Mouse (Mus musculus) 416B (cell line): ENCODE measurements around the gene 9930104L06Rik.
"Not testable (repeated sequence)": the region's sequence is repeated elsewhere in the genome, so short reads cannot be mapped to it uniquely, and the experiment has no call there.

ENCODE experiments used
- DNase-seq: peaks from one replicate; pipeline ENCODE4 v3.0.0; 2011; ENCODE audit warnings: low read depth

The 9930104L06Rik gene

GRCm38 (mm10) chr4:124936613-124937471 lies at the start of gene 9930104L06Rik:
Gene 9930104L06Rik, plus strand, starts transcription at chr4:124937048.
- DNase-seq: peak; percentile 99

- no peak for DNase-seq
Observed at GRCm38 (mm10) chr4:124888702-124889101, 48.1 kb upstream of the 9930104L06Rik start.

GRCm38 (mm10) chr4:124889935-124890334 lies 46.9 kb upstream of the 9930104L06Rik start:
- DNase-seq: no peak

GRCm38 (mm10) chr4:124890831-124891230 lies 46.0 kb upstream of the 9930104L06Rik start:
- DNase-seq: no peak

GRCm38 (mm10) chr4:124893769-124894168 lies 43.1 kb upstream of the 9930104L06Rik start:
- no peak for DNase-seq

- DNase-seq: no peak
Observed at GRCm38 (mm10) chr4:124894508-124895428, 42.1 kb upstream of the 9930104L06Rik start.

GRCm38 (mm10) chr4:124898428-124898827 lies 38.4 kb upstream of the 9930104L06Rik start:
- DNase-seq: no peak

GRCm38 (mm10) chr4:124899906-124900305 lies 36.9 kb upstream of the 9930104L06Rik start:
- DNase-seq: no peak

GRCm38 (mm10) chr4:124905417-124905816 lies 31.4 kb upstream of the 9930104L06Rik start:
- peak; percentile 54 for DNase-seq

- no peak for DNase-seq
Observed at GRCm38 (mm10) chr4:124905971-124906822, 30.7 kb upstream of the 9930104L06Rik start.

- DNase-seq: peak; percentile 90
Observed at GRCm38 (mm10) chr4:124928102-124928501, 8.7 kb upstream of the 9930104L06Rik start.

GRCm38 (mm10) chr4:124939211-124939610 lies 2.4 kb downstream of the 9930104L06Rik start, which contains the start of gene Cdca8:
Gene Cdca8, minus strand, starts transcription at chr4:124939311.
- not testable (repeated sequence) for DNase-seq

- peak; percentile 71 for DNase-seq
Observed at GRCm38 (mm10) chr4:124943022-124943421, 6.2 kb downstream of the 9930104L06Rik start.

- no peak for DNase-seq
Observed at GRCm38 (mm10) chr4:124943781-124944180, 6.9 kb downstream of the 9930104L06Rik start.

GRCm38 (mm10) chr4:124944961-124945360 lies 8.1 kb downstream of the 9930104L06Rik start:
- DNase-seq: peak; percentile 58

- DNase-seq: no peak
Observed at GRCm38 (mm10) chr4:124949488-124949887, 12.6 kb downstream of the 9930104L06Rik start.

GRCm38 (mm10) chr4:124950181-124951035 lies 13.6 kb downstream of the 9930104L06Rik start:
- DNase-seq: no peak

GRCm38 (mm10) chr4:124951036-124951433 lies 14.2 kb downstream of the 9930104L06Rik start:
- no peak for DNase-seq

GRCm38 (mm10) chr4:124953546-124953945 lies 16.7 kb downstream of the 9930104L06Rik start:
- no peak for DNase-seq

- DNase-seq: no peak
Observed at GRCm38 (mm10) chr4:124957284-124957683, 20.4 kb downstream of the 9930104L06Rik start.

GRCm38 (mm10) chr4:124959062-124959461 lies 22.2 kb downstream of the 9930104L06Rik start:
- DNase-seq: no peak
